Mouse (Mus musculus): ENCODE measurements at regions not wholly inside any gene's neighbourhood (a gene's known extent, or its start where the extent isn't known, plus 50 kb on each side); places are given as distances from the start of the nearest gene placed in this dataset.

GRCm38 (mm10) chr15:67402310-67402709 lies 901.6 kb upstream of the Lrrc6 start:
- no peak for DNase-seq (ENCODE audit: low spot score)
- Histone ChIP-seq H3K36me3 (replicated peaks; ENCODE audit: control insufficient read depth, insufficient read depth, low read length) (no peaks in the 10 kb centered on the region), H3K27me3 (ENCODE audit: control insufficient read depth, insufficient read depth, low read length) (no peaks in the 10 kb centered on the region), H3K4me1 (ENCODE audit: control insufficient read depth, insufficient read depth) (0 out of 2 replicates have a peak, but pooled peaks cover 8% of the 10 kb centered on the region), H3K4me2 (ENCODE audit: low read depth, low read length) (no peak overlapping the region), H3K4me3 (ENCODE audit: low read depth, low read length) (no peak overlapping the region), H3K27ac (ENCODE audit: low read depth) (no peak overlapping the region), H3K9ac (replicated peaks; ENCODE audit: low read depth, low read length) (no peak overlapping the region), H3K9me3 (replicated peaks; ENCODE audit: control insufficient read depth, low read length) (no peaks in the 10 kb centered on the region)
- TF ChIP-seq CTCF (IDR thresholded peaks at IDR 0.05; ENCODE audit: low read depth) (no peak), EP300 (IDR thresholded peaks at IDR 0.05; ENCODE audit: low read depth) (no peak)
- no peak for ATAC-seq (ENCODE audit: insufficient read depth, low read depth)

GRCm38 (mm10) chr15:67397269-67397668 lies 896.6 kb upstream of the Lrrc6 start:
- Histone ChIP-seq H3K9ac (replicated peaks; ENCODE audit: low read depth, low read length) (no peak overlapping the region), H3K4me1 (ENCODE audit: control insufficient read depth, insufficient read depth) (no peaks in the 10 kb centered on the region), H3K4me3 (ENCODE audit: low read depth, low read length) (no peak overlapping the region), H3K27ac (ENCODE audit: low read depth) (no peak overlapping the region), H3K9me3 (replicated peaks; ENCODE audit: control insufficient read depth, low read length) (no peaks in the 10 kb centered on the region), H3K36me3 (replicated peaks; ENCODE audit: control insufficient read depth, insufficient read depth, low read length) (no peaks in the 10 kb centered on the region), H3K4me2 (ENCODE audit: low read depth, low read length) (no peak overlapping the region), H3K27me3 (ENCODE audit: control insufficient read depth, insufficient read depth, low read length) (no peaks in the 10 kb centered on the region)
- WGBS = 73% methylated on average over 5 of the region's 5 CpGs
- TF ChIP-seq EP300 (IDR thresholded peaks at IDR 0.05; ENCODE audit: low read depth) (no peak), CTCF (IDR thresholded peaks at IDR 0.05; ENCODE audit: low read depth) (no peak)
- DNase-seq (ENCODE audit: low spot score) = no peak
- no peak for ATAC-seq (ENCODE audit: insufficient read depth, low read depth)

GRCm38 (mm10) chr15:67395114-67395513 lies 894.4 kb upstream of the Lrrc6 start:
- TF ChIP-seq EP300 (IDR thresholded peaks at IDR 0.05; ENCODE audit: low read depth) (no peak), CTCF (IDR thresholded peaks at IDR 0.05; ENCODE audit: low read depth) (no peak)
- Histone ChIP-seq H3K27me3 (ENCODE audit: control insufficient read depth, insufficient read depth, low read length) (no peaks in the 10 kb centered on the region), H3K9me3 (replicated peaks; ENCODE audit: control insufficient read depth, low read length) (no peaks in the 10 kb centered on the region), H3K4me1 (ENCODE audit: control insufficient read depth, insufficient read depth) (no peaks in the 10 kb centered on the region), H3K4me3 (ENCODE audit: low read depth, low read length) (no peak overlapping the region), H3K36me3 (replicated peaks; ENCODE audit: control insufficient read depth, insufficient read depth, low read length) (no peaks in the 10 kb centered on the region), H3K27ac (ENCODE audit: low read depth) (no peak overlapping the region), H3K9ac (replicated peaks; ENCODE audit: low read depth, low read length) (no peak overlapping the region), H3K4me2 (ENCODE audit: low read depth, low read length) (no peak overlapping the region)
- ATAC-seq (ENCODE audit: insufficient read depth, low read depth) (no peak), DNase-seq (ENCODE audit: low spot score) (no peak)
- 85% methylated on average over 1 of the region's 1 CpGs for WGBS

- WGBS = 73% methylated on average over 5 of the region's 5 CpGs
- Histone ChIP-seq H3K4me3 (ENCODE audit: low read depth, low read length) (no peak overlapping the region), H3K27me3 (ENCODE audit: control insufficient read depth, insufficient read depth, low read length) (no peaks in the 10 kb centered on the region), H3K9me3 (replicated peaks; ENCODE audit: control insufficient read depth, low read length) (no peaks in the 10 kb centered on the region), H3K27ac (ENCODE audit: low read depth) (no peak overlapping the region), H3K36me3 (replicated peaks; ENCODE audit: control insufficient read depth, insufficient read depth, low read length) (no peaks in the 10 kb centered on the region), H3K9ac (replicated peaks; ENCODE audit: low read depth, low read length) (no peak overlapping the region), H3K4me1 (ENCODE audit: control insufficient read depth, insufficient read depth) (no peaks in the 10 kb centered on the region), H3K4me2 (ENCODE audit: low read depth, low read length) (no peak overlapping the region)
- no peak for DNase-seq (ENCODE audit: low spot score)
- ATAC-seq (ENCODE audit: insufficient read depth, low read depth) = no peak
- TF ChIP-seq CTCF (IDR thresholded peaks at IDR 0.05; ENCODE audit: low read depth) (no peak), EP300 (IDR thresholded peaks at IDR 0.05; ENCODE audit: low read depth) (no peak)
Measured at GRCm38 (mm10) chr15:67391918-67392317, 891.2 kb upstream of the Lrrc6 start.

DNA sequence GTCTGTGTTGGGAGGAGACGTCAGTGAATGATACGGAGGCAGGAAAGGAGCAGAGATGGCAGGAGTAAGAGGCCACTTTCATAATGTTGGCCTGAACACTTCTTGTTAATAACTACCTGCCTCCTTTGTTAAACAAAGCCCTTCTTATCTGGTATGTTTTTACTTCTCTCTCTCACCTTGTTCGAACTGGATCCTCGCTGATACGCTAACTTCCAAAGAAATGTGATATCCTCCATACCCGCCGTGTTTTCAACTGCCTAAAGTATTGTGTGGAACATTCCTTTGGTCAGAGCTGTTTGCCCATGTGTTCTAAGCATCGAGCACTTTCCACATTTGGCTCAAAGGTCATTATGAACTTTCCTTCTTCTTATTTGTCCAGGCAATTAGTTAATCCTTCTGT lies 887.8 kb upstream of the Lrrc6 start:
- no peak for TF ChIP-seq EP300 (IDR thresholded peaks at IDR 0.05; ENCODE audit: low read depth)
- TF ChIP-seq CTCF (IDR thresholded peaks at IDR 0.05; ENCODE audit: low read depth) = no peak
- Histone ChIP-seq H3K4me2 (ENCODE audit: low read depth, low read length) (no peak overlapping the region), H3K27ac (ENCODE audit: low read depth) (no peak overlapping the region), H3K9ac (replicated peaks; ENCODE audit: low read depth, low read length) (no peak overlapping the region), H3K4me1 (ENCODE audit: control insufficient read depth, insufficient read depth) (no peaks in the 10 kb centered on the region), H3K4me3 (ENCODE audit: low read depth, low read length) (no peak overlapping the region), H3K27me3 (ENCODE audit: control insufficient read depth, insufficient read depth, low read length) (no peaks in the 10 kb centered on the region), H3K36me3 (replicated peaks; ENCODE audit: control insufficient read depth, insufficient read depth, low read length) (no peaks in the 10 kb centered on the region), H3K9me3 (replicated peaks; ENCODE audit: control insufficient read depth, low read length) (no peaks in the 10 kb centered on the region)
- WGBS = 61% methylated on average over 8 of the region's 8 CpGs
- DNase-seq (ENCODE audit: low spot score) (no peak), ATAC-seq (ENCODE audit: insufficient read depth, low read depth) (no peak)

DNA sequence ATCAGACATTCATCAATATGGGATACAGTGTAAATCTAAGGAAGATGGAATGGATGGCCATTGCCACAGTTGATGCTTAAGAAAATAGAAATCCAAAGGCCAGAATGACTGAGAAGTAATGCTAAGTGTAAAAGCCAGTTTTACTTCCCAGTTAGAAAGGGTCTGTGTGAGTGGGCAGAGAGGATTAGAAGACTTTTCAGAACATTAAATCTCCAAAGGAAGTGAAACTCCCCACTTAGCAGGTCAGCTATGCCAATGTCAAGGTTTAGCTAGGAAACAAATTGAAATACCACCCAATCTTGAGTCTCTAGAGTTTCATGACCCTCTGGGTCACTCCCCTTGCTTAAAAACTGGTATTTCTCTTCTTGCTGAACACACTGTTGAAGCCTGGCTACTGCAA lies 886.2 kb upstream of the Lrrc6 start:
- Histone ChIP-seq H3K9ac (replicated peaks; ENCODE audit: low read depth, low read length) (no peak overlapping the region), H3K27me3 (ENCODE audit: control insufficient read depth, insufficient read depth, low read length) (no peaks in the 10 kb centered on the region), H3K4me3 (ENCODE audit: low read depth, low read length) (no peak overlapping the region), H3K4me2 (ENCODE audit: low read depth, low read length) (no peak overlapping the region), H3K27ac (ENCODE audit: low read depth) (no peak overlapping the region), H3K9me3 (replicated peaks; ENCODE audit: control insufficient read depth, low read length) (no peaks in the 10 kb centered on the region), H3K4me1 (ENCODE audit: control insufficient read depth, insufficient read depth) (no peaks in the 10 kb centered on the region), H3K36me3 (replicated peaks; ENCODE audit: control insufficient read depth, insufficient read depth, low read length) (no peaks in the 10 kb centered on the region)
- DNase-seq (ENCODE audit: low spot score) = no peak
- TF ChIP-seq CTCF (IDR thresholded peaks at IDR 0.05; ENCODE audit: low read depth) = no peak
- TF ChIP-seq EP300 (IDR thresholded peaks at IDR 0.05; ENCODE audit: low read depth) = no peak
- no peak for ATAC-seq (ENCODE audit: insufficient read depth, low read depth)

Measured in heart, postnatal 0 days (tissue).